Mouse (Mus musculus) hematopoietic stem cell, adult 5-6 weeks (primary cell): ENCODE measurements around the gene Lmntd2. TPM values are rescaled to one million over a fixed set of nuclear protein-coding genes. Genes with fewer than 3 reads are reported as not detected.

ENCODE experiments used
- ATAC-seq, 2 experiments: fragments of 125-278 bp in 1 of 2; replicated peaks in 1 of 2; 2 replicates each; pipeline ENCODE4 v1.8.0; 2016 to 2017; ENCODE audit warnings: inconsistent platforms in 2 of 2, mild to moderate bottlenecking in 2 of 2, moderate number of reproducible peaks in 2 of 2, low read depth in 1 of 2, moderate TSS enrichment in 1 of 2; ENCODE audit not compliant: low FRiP score in 2 of 2, poor library complexity in 2 of 2, severe bottlenecking in 2 of 2, insufficient read depth in 1 of 2, low TSS enrichment in 1 of 2
- total RNA-seq: library from RNA; stranded (forward); fragments of 172-1452, 232-1000 nt; gene quantifications from 2 replicates; pipeline ENCODE4 v1.2.3, GENCODE M21; 2017

The Lmntd2 gene
- total RNA-seq, 1 experiment from 2014 or later = not detected

DNA sequence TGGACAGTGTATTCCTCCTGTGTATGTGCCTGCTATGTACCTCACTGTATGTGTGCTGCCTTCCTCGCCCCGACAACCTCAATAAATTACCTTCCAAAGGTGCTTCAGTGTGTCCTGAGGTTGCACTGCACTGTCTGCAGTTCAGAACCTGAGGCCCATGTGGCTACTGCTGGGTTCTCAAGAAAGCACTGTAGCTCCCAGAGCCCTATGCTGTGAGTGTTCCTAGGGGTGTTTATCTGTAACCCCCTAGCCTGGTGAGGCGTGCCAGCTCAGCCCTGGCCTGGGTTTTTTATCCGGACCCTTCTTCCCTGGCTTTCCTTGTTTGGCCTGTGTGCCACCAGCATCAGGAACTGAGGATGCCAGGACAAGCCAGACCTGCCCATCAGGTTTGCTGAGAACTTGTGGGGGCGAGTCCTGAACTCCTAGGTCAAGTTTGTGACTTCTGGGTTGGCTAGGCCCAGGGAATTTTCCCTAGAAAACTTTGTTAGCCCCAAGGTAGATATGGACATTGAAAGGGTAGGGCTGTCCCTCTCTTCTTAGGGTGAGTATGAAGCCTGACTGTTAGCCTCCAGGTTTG, 4.8 kb upstream of the Lmntd2 start:
- no peak for ATAC-seq

DNA sequence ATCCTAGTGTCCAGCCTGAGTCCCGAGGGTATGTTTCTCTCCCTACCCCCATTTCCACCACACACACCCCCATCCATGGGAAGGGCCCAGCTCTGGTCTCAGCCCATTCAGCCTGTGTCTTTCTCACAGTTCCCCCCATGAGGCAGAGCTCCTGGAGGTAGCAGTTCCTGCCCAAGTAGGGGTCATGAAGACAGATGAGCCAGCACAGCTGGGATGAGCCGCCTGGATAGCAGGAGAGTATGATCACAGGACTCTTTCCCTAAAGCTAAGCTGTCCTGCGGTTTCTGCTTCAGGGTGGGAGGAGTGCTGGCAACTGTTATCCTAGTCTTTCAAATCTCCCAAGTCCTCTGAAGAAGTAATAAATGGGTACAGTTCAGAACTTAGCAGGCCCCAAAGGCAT, 4.3 kb upstream of the Lmntd2 start:
- no peak for ATAC-seq

DNA sequence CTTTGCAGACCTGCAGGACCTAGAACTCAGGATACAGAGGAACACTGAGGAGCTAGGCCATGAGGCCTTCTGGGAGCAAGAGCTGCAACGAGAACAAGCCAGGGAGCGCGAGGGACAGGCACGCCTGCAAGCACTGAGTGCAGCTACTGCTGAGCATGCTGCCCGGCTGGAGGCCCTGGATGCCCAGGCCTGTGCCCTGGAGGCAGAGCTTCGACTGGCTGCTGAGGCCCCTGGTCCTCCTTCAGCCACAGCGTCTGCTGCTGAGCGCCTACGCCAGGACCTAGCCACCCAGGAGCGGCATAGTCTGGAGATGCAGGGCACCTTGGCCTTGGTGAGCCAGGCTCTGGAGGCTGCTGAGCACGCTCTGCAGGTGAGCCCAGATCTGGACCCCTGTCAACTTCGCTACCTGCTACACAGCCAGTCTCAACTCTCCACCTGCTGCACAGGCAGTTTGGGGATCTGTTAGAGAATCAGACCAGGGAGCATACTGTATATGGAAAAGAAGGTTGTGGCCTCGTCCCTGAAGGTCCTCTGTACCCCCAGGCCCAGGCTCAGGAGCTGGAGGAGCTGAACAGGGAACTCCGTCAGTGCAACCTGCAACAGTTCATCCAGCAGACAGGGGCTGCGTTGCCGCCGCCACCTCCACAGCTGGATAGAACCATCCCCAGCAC, 3.6 kb upstream of the Lmntd2 start:
- no peak for ATAC-seq

DNA sequence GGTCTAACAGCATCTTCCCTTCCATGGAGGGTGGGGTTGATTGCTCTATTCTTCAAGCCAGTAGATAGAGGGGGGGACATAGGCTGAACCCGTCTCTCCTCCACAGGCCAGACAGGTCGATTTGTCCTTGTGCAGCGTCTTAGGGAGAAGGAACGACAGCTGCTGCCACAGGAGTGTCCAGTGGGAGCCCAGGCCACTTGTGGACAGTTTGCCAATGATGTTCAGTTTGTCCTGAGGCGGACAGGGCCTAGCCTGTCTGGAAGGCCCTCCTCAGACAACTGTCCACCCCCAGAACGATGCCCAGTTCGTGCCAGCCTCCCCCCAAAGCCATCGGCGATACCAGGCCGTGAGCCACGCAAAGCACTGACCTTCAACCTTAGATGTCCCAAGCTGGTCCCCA, 3.0 kb upstream of the Lmntd2 start:
- no peak for ATAC-seq

- peak; percentile 2 to 11; a peak in 1 of 4 replicates for ATAC-seq
Measured at GRCm38 (mm10) chr7:141215880-141216733, 2.2 kb upstream of the Lmntd2 start.

GRCm38 (mm10) chr7:141215101-141215879, 1.4 kb upstream of the Lmntd2 start, which contains the start of gene Rassf7:
Rassf7 (plus strand) TSS chr7:141215860.
- ATAC-seq = peak; percentile 96 to 98

GRCm38 (mm10) chr7:141214310-141214709, 430 bp upstream of the Lmntd2 start:
- no peak for ATAC-seq

GRCm38 (mm10) chr7:141213133-141213532, 747 bp downstream of the Lmntd2 start:
- no peak for ATAC-seq

- ATAC-seq = no peak
Measured at GRCm38 (mm10) chr7:141210606-141211131, 3.2 kb downstream of the Lmntd2 start.

- ATAC-seq = no peak
Measured at GRCm38 (mm10) chr7:141210137-141210536, 3.7 kb downstream of the Lmntd2 start.

DNA sequence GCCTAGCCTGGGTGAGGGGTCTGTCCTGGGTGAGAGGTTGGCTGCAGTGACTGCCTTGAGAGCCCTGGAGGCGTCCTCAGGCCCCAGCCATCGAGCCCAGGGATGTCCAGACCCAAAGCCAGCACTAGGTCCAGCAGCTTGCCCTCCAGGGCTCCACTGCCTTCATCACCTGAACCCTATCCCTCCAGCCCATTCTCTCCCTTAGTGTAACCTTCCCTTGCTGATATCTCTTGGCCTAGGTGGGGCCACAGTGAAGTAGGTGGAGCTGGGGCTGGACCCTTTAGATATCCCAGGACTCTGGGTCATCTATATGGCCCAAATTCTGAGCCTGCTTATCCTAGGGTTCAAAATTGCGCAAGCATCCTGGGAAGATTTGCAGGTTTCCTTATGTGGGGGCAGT, 4.4 kb downstream of the Lmntd2 start:
- ATAC-seq = no peak

DNA sequence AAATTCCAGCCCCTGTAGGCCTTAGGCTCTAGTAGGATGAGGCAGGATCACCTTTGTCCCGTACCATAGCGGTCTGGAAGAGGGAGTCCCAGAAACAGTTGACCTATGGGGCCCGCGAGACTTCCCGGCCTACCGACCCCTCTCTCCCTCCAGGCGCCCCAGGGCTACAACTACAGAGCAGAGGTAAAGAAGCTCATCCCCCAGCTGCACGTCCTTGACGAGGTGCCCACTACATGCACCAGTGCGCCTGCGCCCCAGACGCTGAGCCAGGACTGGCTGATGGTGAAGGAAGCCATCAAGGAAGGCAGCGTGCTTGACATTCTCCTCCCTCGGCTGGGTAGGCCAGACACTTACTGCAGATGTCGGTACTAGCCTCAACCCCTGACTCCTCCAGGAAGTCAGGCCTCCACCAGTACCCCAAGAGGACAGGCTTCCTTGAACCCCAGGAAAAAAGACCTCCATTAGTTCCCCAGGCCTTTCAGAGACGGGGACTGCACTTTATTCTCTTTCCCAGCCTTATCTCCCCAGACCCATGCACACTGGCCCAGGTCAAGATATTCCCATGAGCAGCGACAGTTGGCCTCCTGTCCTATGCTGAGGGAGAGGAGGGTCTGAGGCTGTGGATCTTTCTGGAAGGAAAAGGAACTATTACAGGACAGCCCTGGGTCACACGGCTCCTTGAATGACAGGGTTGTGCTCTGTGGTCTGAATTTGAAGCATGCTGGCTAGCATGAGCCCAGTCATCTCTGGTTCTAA, 7.5 kb downstream of the Lmntd2 start:
- 0 out of 4 replicates have a peak, but pooled peaks of 1 of the 2 experiments have one; percentile 19 for ATAC-seq

- ATAC-seq = no peak
Measured at GRCm38 (mm10) chr7:141205504-141205903, 8.4 kb downstream of the Lmntd2 start.

DNA sequence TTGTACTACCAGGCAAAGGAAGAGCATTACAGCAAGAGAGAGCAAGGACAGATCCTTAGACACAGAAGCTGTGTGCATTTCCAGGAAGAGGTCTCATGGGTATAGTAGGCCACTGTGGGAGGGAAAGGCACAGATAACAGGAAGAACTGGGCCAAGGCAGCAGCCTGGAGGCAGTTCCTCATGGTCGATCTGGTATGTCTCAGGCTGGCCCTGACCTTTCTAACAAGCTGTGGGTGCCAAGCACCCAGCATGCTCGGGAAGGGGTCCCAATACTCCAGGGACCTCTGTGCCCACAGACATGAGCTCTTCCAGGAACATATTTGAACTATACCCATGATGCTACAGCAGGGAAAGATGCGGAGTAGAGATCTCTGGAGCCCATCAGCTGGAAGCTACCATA, 9.3 kb downstream of the Lmntd2 start:
- ATAC-seq = no peak

DNA sequence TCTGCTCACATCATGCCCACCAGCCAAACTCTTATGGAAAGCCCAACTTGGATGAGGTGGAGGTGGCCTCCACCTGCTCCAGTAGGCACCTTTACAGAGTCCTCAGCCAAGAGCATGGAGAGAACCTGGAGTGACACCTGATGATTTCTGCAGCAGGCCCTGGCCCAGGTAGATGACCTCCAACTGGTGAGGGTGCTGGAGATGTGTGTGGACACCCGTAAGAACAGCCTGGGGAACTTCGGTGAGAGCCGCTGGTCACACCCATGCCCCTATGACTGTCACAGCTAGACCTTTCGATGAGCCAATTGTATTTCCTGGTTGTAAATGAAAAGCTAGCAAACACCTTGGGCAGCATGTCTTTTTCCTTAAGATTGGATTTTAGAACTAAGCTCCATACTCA, 15.8 kb downstream of the Lmntd2 start:
- no peak for ATAC-seq

GRCm38 (mm10) chr7:141196619-141197282, 17.1 kb downstream of the Lmntd2 start:
- no peak for ATAC-seq
